Mouse (Mus musculus) limb, embryonic 11.5 days (tissue): ENCODE measurements around the gene Arfrp1. TPM values are rescaled to one million over a fixed set of nuclear protein-coding genes. Genes with fewer than 3 reads are reported as not detected.

Source experiments
- ATAC-seq: fragments of 200-750 bp; cut with Nextera tagmentation; 2 replicates; pipeline ENCODE4 v1.8.0; 2017; ENCODE audit warnings: low read depth; ENCODE audit not compliant: insufficient number of reproducible peaks, low FRiP score, low TSS enrichment
- DNase-seq: peaks from one replicate; pipeline ENCODE4 v3.0.0-alpha.2; 2015; ENCODE audit warnings: low spot score
- H3K27ac ChIP-seq: fragments of 300-500 bp; sonication (generic); replicated peaks from 2 replicates; pipeline ENCODE4 v1.5.1; 2014; ENCODE audit warnings: low read depth, mild to moderate bottlenecking, low read length
- H3K27me3 ChIP-seq: fragments of 300-500 bp; sonication (generic); 2 replicates; pipeline ENCODE4 v1.6.1; 2014; ENCODE audit warnings: mild to moderate bottlenecking, low read length, mixed read lengths; ENCODE audit not compliant: control insufficient read depth, insufficient read depth
- H3K36me3 ChIP-seq: fragments of 300-500 bp; sonication (generic); 2 replicates; pipeline ENCODE4 v1.6.1; 2014; ENCODE audit warnings: mild to moderate bottlenecking, low read length, moderate library complexity, mixed read lengths; ENCODE audit not compliant: control insufficient read depth, insufficient read depth
- H3K4me1 ChIP-seq: fragments of 300-500 bp; sonication (generic); 2 replicates; pipeline ENCODE4 v1.6.1; 2014; ENCODE audit warnings: low read length, mixed read lengths; ENCODE audit not compliant: control insufficient read depth, insufficient read depth
- H3K4me2 ChIP-seq: fragments of 300-500 bp; sonication (generic); 2 replicates; pipeline ENCODE4 v1.6.1; 2014; ENCODE audit warnings: low read depth, mild to moderate bottlenecking, moderate library complexity; ENCODE audit not compliant: severe bottlenecking
- H3K4me3 ChIP-seq: fragments of 300-500 bp; sonication (generic); 2 replicates; pipeline ENCODE4 v1.5.1; 2014; ENCODE audit warnings: low read depth, low read length
- H3K9ac ChIP-seq: fragments of 300-500 bp; sonication (generic); 2 replicates; pipeline ENCODE4 v1.6.1; 2014; ENCODE audit warnings: mild to moderate bottlenecking, low read length
- H3K9me3 ChIP-seq: fragments of 300-500 bp; sonication (generic); 2 replicates; pipeline ENCODE4 v1.6.1; 2016; ENCODE audit warnings: low read length; ENCODE audit not compliant: control insufficient read depth
- WGBS: fragments of 180-500 bp; shearing (Covaris S2); extraction: QIAGEN DNeasy Blood & Tissue Kit; methylation state at CpG from one replicate; pipeline ENCODE4 v1.1.7; 2014; 5-methylcytosine and 5-hydroxymethylcytosine counted together
- polyA plus RNA-seq: library from polyadenylated mRNA; unstranded; fragments of >200 nt; fragmentation: Nextera tagmentation; extraction: Ambion mirVana; gene quantifications from 2 replicates; pipeline ENCODE4 v1.2.1, GENCODE M21; 2014

Gene Arfrp1
- polyA plus RNA-seq, 1 experiment from 2014 or later = 57.3 TPM

DNA sequence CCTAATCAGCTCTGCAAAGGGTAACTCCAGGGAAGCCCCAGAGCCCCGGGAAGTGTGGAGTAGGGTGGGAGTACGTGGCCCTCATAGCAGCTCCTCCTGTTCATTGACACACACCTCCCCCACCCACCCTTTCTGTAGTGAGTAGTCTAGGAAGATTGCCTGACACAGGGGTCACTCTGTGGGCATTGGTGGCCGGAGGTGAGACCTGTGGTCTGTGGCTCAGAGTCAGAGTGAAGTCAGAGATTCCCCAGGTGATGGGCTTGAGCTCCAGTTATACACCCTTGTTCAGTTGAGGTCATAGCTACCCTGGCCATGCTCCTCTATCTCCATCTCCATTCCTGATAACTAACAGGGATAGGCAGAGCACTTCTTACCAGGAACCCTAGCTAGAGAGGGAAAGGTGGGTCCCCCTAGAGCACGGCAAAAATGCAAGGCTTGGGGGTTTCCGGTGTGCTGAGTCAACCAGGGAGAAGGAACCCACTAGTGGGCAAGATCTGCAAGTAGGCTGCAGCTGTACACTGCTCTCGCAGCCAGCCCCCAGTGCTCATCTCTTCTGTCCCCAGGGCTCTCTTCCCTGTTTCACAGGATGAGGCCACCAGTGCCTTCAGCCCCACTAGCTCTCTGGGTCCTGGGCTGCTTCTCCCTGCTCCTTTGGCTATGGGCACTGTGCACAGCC lies 16.6 kb upstream of the Arfrp1 start:
- Histone ChIP-seq H3K4me2 (no peak overlapping the region), H3K4me1 (no peaks in the 10 kb centered on the region), H3K9me3 (no peaks in the 10 kb centered on the region), H3K27me3 (no peaks in the 10 kb centered on the region), H3K4me3 (no peak overlapping the region), H3K36me3 (peaks cover 11% of the 10 kb centered on the region), H3K9ac (no peak overlapping the region), H3K27ac (no peak overlapping the region)
- WGBS = 90% methylated on average over 6 of the region's 6 CpGs
- no peak for ATAC-seq
- no peak for DNase-seq

DNA sequence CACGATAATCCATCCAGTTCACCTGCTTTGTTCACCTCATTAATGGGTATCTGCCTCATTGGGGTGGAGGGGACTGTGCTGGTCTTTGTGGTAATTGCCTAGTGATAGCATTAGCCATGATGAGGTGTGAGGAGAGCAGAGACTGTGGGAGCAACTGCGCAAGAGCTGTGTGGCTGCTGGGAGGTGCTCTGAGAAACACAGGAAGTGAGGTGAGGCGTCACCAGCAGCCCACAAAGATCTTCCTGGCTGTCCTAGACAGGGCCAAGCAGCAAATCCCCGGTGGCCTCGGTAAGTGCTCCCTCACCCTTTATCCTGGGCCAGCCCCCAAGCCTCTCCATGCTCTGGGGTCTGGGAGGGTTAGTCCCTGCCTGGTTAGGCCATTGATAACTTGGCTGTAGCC lies 15.9 kb upstream of the Arfrp1 start:
- H3K27ac ChIP-seq = no peak overlapping the region
- ATAC-seq (no peak), DNase-seq (no peak)
- H3K9me3 ChIP-seq = no peaks in the 10 kb centered on the region
- no peak overlapping the region for H3K4me2 ChIP-seq
- no peak overlapping the region for H3K9ac ChIP-seq
- WGBS = 90% methylated on average over 5 of the region's 5 CpGs
- H3K36me3 ChIP-seq = peaks cover 10% of the 10 kb centered on the region
- H3K4me1 ChIP-seq = no peaks in the 10 kb centered on the region
- no peak overlapping the region for H3K4me3 ChIP-seq
- no peaks in the 10 kb centered on the region for H3K27me3 ChIP-seq

DNA sequence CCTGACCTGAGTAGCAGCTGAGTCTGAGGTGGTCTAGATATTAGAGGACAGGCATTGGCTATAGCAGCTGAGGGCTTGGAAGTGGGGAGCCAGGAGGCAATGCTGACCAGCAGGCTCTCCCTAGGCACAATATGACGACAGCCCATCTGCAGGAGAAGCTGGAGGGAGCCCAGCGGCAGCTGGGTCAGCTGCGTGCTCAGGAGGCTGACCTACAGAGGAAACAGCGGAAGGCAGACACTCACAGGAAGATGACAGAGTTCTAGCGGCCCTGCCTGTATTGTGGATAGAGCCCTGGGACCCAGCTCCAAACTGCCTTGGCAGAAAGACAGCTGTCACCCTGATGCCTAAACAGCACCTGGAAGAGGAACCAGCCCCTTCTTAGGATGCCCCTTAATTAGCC lies 15.0 kb upstream of the Arfrp1 start:
- Histone ChIP-seq H3K36me3 (peaks cover 10% of the 10 kb centered on the region), H3K9ac (no peak overlapping the region), H3K9me3 (no peaks in the 10 kb centered on the region), H3K27me3 (no peaks in the 10 kb centered on the region), H3K27ac (no peak overlapping the region), H3K4me2 (no peak overlapping the region), H3K4me1 (no peaks in the 10 kb centered on the region), H3K4me3 (no peak overlapping the region)
- whole genome bisulfite sequencing = 80% methylated on average over 5 of the region's 5 CpGs
- ATAC-seq = no peak
- DNase-seq = no peak

DNA sequence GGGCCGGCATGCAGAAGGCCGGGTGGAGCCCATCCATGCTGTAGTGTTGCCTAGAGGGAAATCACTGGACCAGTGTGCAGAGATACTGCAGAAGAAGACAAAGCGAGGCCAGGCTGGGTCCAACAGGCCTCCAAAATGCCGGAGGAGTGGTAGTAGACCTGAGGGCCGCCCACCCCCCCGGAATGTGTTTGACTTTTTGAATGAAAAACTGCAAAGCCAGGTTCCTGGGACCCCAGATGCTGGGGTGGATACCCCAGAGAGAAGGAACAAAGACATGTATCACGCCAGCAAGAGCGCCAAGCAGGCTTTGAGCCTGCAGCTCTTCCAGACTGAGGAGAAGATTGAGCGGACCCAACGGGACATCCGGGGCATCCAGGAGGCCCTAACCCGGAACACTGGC lies 14.6 kb upstream of the Arfrp1 start, which contains the start of gene Lime1:
Gene Lime1 (plus strand): TSS at position 301 of the 400 bp plus-strand sequence.
- Histone ChIP-seq H3K27me3 (no peaks in the 10 kb centered on the region), H3K4me3 (no peak within 1 kb of the TSS), H3K36me3 (peaks cover 10% of the 10 kb centered on the region), H3K9me3 (no peaks in the 10 kb centered on the region), H3K27ac (no peak within 1 kb of the TSS), H3K4me1 (no peaks in the 10 kb centered on the region), H3K4me2 (no peak within 1 kb of the TSS), H3K9ac (no peak within 1 kb of the TSS)
- 93% methylated on average over 12 of the region's 12 CpGs for WGBS
- no peak for ATAC-seq
- DNase-seq = no peak

DNA sequence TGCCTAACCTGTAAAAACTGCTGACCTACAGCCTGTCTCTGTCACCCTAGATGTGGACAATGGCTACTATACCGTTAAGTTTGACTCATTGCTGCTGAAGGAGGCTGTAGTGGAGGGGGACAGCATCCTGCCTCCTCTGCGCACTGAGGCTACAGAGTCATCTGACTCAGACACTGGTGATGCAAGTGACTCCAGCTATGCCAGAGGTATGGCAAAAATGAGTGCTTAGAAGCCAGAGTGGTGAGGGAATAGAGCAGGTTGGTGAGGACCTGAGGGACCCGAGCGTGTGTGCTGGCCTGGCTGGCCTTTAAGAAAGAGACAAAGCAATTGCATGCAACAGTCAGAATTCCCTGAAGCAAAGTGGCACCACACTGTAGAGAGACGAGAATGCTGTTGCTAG lies 13.5 kb upstream of the Arfrp1 start:
- H3K4me3 ChIP-seq = no peak overlapping the region
- 91% methylated on average over 5 of the region's 5 CpGs for WGBS
- H3K36me3 ChIP-seq = peaks cover 10% of the 10 kb centered on the region
- no peak overlapping the region for H3K4me2 ChIP-seq
- ATAC-seq = no peak
- H3K9ac ChIP-seq = no peak overlapping the region
- H3K27me3 ChIP-seq = no peaks in the 10 kb centered on the region
- no peak for DNase-seq
- no peaks in the 10 kb centered on the region for H3K9me3 ChIP-seq
- no peaks in the 10 kb centered on the region for H3K4me1 ChIP-seq
- no peak overlapping the region for H3K27ac ChIP-seq

DNA sequence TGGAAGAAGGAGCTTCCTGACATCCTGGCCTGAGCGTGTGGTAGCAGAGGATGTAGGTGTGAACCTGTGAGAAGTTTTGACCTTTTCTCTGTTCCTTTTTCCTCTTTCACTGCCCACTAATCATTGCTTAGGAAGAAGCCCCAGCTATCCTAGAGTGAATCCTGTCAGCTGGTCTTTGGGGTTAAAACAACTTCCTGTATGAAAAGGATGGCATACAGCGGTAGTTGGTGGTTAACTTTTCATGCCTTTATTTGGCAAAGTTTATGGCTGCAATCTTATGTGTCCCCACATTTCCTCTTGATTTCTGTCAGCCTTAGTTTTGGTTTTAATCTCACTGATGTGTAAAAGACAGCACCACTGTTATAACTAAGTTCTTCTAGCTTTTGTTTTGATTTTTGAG lies 12.0 kb upstream of the Arfrp1 start:
- Histone ChIP-seq H3K4me1 (no peaks in the 10 kb centered on the region), H3K9me3 (no peaks in the 10 kb centered on the region), H3K27ac (no peak overlapping the region), H3K9ac (no peak overlapping the region), H3K4me2 (no peak overlapping the region), H3K36me3 (peaks cover 6% of the 10 kb centered on the region), H3K27me3 (no peaks in the 10 kb centered on the region), H3K4me3 (no peak overlapping the region)
- no peak for ATAC-seq
- DNase-seq = no peak
- WGBS = 96% methylated on average over 2 of the region's 2 CpGs

DNA sequence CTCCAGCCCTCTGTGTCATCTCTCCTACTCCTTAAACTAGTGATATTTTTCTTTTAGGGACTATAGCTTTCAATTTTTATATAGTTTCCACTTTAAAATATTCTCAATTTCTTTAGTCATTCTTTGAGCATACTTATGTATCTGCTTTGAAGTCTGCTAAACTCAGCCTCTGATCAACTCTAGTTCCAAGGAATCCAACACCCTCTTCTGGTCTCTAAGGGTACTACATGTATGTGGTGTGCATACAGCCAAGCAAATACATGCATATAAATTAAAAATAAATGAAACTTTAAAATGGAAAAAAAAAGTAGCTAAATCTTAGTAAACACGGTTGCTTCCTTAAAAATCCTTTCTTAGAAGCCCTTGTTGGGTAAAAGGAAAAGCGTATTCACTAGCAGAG lies 10.6 kb upstream of the Arfrp1 start:
- DNase-seq (no peak), ATAC-seq (no peak)
- Histone ChIP-seq H3K4me3 (no peak overlapping the region), H3K27ac (no peak overlapping the region), H3K4me2 (no peak overlapping the region), H3K27me3 (no peaks in the 10 kb centered on the region), H3K36me3 (peaks cover 2% of the 10 kb centered on the region; the same call in 1 of the 2 replicates), H3K9ac (no peak overlapping the region), H3K4me1 (no peaks in the 10 kb centered on the region), H3K9me3 (no peaks in the 10 kb centered on the region)
- WGBS = 90% methylated on average over 2 of the region's 2 CpGs

DNA sequence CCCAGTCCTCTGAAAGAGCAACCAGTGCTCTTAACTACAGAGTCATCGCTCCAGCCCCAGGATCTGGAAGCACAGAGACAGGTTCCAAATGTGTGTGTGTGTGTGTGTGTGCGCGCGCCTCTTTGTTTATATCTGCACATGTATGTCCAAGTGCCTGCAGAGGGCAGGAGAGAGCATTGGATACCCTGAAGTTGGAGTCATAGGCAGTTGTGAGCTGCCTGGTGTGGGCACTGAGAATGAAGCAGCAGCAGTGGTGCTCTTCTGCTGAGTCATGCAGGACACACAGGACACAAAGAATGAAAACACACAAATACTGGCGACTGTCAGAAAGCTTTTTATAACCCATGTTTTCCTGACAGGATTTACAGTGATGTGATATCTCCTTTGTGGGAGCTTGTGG lies 4.8 kb upstream of the Arfrp1 start:
- ATAC-seq (no peak), DNase-seq (no peak)
- Histone ChIP-seq H3K27ac (no peak overlapping the region), H3K36me3 (peaks cover 9% of the 10 kb centered on the region; the same call in 1 of the 2 replicates), H3K4me1 (peaks cover 4% of the 10 kb centered on the region; the same call in 1 of the 2 replicates), H3K27me3 (no peaks in the 10 kb centered on the region), H3K4me2 (no peak overlapping the region), H3K4me3 (no peak overlapping the region), H3K9ac (no peak overlapping the region), H3K9me3 (no peaks in the 10 kb centered on the region; the same call in 1 of the 2 replicates)
- WGBS = 94% methylated on average over 5 of the region's 5 CpGs

DNA sequence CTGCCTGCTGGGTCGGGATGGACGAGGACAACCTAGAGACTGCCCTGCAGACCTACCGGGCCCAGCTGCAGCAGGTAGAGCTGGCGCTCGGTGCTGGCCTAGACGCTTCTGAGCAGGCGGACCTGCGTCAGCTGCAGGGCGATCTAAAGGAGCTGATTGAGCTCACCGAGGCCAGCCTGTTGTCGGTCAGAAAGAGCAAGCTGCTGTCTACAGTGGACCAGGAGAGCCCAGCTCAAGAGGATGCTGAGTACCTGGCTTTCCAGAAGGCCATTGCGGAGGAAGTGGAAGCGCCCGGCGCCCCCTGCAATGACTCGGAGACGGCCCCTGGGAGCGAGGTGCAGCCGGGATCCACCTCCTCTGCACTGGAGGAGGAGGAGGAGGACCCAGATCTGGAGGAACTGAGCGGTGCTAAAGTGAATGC lies 461 bp upstream of the Arfrp1 start:
- Histone ChIP-seq H3K9ac (peak overlapping the region; percentile 89), H3K36me3 (peaks cover 19% of the 10 kb centered on the region), H3K9me3 (no peaks in the 10 kb centered on the region; the same call in 1 of the 2 replicates), H3K27me3 (no peaks in the 10 kb centered on the region), H3K27ac (peak overlapping the region; percentile 82), H3K4me2 (peak overlapping the region; percentile 92), H3K4me1 (peaks cover 11% of the 10 kb centered on the region), H3K4me3 (peak overlapping the region; percentile 83)
- ATAC-seq (peak; percentile 61), DNase-seq (no peak)
- under 1% methylated on average over 20 of the region's 20 CpGs for WGBS
